Mouse (Mus musculus) mesoderm, embryonic 11.5 days (tissue): ENCODE measurements at regions not wholly inside any gene's neighbourhood (a gene's known extent, or its start where the extent isn't known, plus 50 kb on each side); places are given as distances from the start of the nearest gene placed in this dataset.

Experiments
- DNase-seq: peaks from one replicate; pipeline ENCODE4 v3.0.0-alpha.2; 2012; ENCODE audit warnings: low read depth, low spot score

- DNase-seq, result peak; percentile 38
Measured at GRCm38 (mm10) chr3:3746542-3746941, 2004.1 kb upstream of the Gm8797 start.

DNA sequence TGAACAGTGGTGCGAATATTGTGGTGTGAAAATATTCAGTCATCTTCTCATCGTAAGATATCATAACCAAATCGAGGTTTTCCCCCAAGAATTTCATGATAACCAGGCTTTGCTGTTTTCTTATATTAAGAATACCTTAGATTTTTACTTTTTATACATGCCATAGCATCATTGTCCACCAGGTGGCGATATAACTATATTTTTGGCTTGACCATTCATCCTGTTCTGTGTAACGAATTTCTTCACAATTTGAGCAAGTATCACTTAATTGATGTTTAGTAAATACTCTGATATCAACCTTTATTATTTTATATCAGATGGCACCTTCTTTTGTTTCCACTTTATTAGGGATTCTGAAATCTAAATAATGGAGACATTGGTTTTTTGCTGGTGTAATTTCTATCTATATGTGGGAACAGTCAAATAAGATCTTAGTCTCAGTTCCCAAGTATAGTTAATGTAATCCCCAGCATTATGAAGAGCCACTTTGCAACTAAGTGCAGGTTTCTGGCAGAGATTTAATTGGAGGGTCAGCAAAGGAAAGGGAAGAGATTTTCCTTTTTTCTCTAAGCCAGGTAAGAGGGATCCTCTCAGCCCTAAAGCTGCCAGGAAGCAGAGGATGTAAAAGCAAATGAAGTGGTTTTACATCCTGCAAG, 1998.9 kb upstream of the Gm8797 start:
- DNase-seq, result peak; percentile 45

GRCm38 (mm10) chr3:3761346-3761745, 1989.3 kb upstream of the Gm8797 start:
- no peak for DNase-seq

GRCm38 (mm10) chr3:3784200-3784599, 1966.4 kb upstream of the Gm8797 start:
- DNase-seq, result no peak

GRCm38 (mm10) chr3:3786039-3786438, 1964.6 kb upstream of the Gm8797 start:
- DNase-seq, result no peak

GRCm38 (mm10) chr3:3807821-3808220, 1942.8 kb upstream of the Gm8797 start:
- no peak for DNase-seq

DNA sequence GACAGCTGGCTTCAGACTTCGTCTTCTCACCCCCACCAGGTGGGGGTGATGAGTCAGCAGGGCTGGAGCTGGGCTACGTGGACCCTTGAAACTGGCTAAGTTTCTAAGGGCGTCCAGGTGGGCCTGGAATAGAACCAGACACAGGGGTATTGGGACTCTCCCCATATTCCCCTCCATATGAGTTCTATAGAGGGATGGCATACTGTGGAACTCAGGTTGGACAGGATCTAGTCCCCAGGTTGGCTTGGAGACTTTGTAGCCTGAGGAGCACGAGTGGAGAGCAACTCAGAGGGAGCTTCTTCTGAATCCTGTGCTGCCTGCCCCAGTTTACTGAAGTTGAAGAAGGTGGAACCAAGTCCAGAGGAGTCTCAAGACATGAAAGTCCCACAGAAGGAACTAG, 1921.6 kb upstream of the Gm8797 start:
- DNase-seq, result no peak

- no peak for DNase-seq
Measured at GRCm38 (mm10) chr3:3831411-3832286, 1919.0 kb upstream of the Gm8797 start.
